Mouse (Mus musculus) brain, embryonic 14.5 days (tissue): ENCODE data around the gene Foxj3.

Experiments used
- CTCF ChIP-seq: fragments of 200-500 bp; IDR thresholded peaks from 2 replicates; pipeline ENCODE4 v1.5.1; 2012; ENCODE audit warnings: inconsistent platforms, mild to moderate bottlenecking, moderate library complexity, borderline replicate concordance; ENCODE audit not compliant: insufficient read depth, insufficient read length; ENCODE audit errors: extremely low read depth
- POLR2A ChIP-seq: fragments of 200-500 bp; IDR thresholded peaks from 2 replicates; pipeline ENCODE4 v1.6.1; 2012; ENCODE audit warnings: mild to moderate bottlenecking, inconsistent platforms, borderline replicate concordance; ENCODE audit not compliant: poor library complexity, insufficient read depth, insufficient read length, severe bottlenecking; ENCODE audit errors: extremely low read depth

DNA sequence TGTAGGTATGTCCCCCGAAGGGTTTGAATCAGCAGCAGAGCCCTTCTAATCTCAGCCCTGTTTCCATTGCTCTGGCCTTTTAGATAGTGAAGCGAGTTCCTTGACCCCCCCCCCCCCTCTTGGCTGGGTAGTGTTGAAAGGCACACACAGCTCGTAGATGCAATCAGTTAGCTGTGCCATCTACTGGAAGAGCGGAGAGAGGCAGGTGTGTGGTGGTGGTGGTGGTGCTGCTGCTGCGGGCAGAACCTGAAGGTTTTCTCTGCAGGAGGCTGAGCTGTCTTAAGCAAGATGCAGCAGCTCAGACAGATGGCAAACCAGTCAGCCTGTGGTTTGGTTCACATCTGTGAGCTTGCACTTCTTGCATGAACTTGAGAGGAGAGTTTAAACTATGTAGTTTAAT lies 135.9 kb downstream of the Foxj3 start:
- TF ChIP-seq CTCF (peak; percentile 37; the same call in 1 of the 2 replicates), POLR2A (no peak)
